Mouse (Mus musculus) testis, adult 2 months (tissue): ENCODE data around the gene March8.

Source experiments
- CTCF ChIP-seq: fragments of 200-500 bp; IDR thresholded peaks from 2 replicates; pipeline ENCODE4 v1.5.1; 2012; ENCODE audit warnings: low read depth, mild to moderate bottlenecking, inconsistent platforms, low read length, moderate library complexity; ENCODE audit not compliant: control insufficient read depth, insufficient read depth, insufficient replicate concordance
- POLR2A ChIP-seq: fragments of 200-500 bp; IDR thresholded peaks from 2 replicates; pipeline ENCODE4 v1.6.1; 2012; ENCODE audit warnings: low read depth, mild to moderate bottlenecking, inconsistent platforms, low read length, moderate library complexity; ENCODE audit not compliant: control insufficient read depth

DNA sequence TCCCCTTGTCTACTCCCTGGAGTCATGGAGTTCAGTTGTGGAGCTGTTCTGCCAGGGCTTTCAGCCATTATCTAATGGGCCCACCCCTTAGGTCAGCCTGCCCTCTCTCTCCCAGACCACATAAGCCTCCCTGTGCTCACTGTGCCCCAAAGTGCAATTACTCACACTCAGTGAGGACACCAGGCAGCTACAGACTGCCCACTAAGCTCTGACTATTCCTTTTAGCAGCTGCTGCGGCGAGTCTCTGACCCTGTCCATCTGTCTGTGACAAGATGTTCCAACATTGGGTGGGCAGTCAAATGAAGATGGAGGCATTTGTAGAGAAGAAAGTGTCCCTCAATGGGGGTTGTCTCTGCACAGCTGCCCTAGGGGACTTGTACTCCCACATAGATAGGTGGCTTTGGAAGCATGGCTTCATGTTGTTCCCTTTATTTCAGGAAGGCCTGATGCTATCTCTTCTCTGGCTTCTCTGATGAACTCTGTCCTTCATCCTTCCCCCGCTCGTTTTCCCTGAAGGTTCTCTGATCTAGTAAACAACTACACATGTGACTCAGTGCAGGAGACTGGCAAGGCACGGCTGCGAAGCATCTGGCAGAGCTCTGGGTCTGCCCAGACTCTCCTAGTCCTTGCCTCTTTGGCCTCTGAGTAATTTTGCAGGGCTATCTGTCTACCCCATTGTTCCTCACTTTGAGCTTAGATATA is 70.3 kb downstream of the March8 start:
- TF ChIP-seq POLR2A = no peak
- TF ChIP-seq CTCF = no peak
